Mouse (Mus musculus) hindlimb bud, embryonic 11.5 days (tissue): ENCODE data around the gene Klhl3.
"Not testable (repeated sequence)": the region's sequence is repeated elsewhere in the genome, so short reads cannot be mapped to it uniquely, and the experiment has no call there.

Source experiments
- DNase-seq: peaks from one replicate; pipeline ENCODE4 v3.0.0-alpha.2; 2012; ENCODE audit warnings: low read depth, low spot score; ENCODE audit errors: extremely low spot score

Gene Klhl3

DNA sequence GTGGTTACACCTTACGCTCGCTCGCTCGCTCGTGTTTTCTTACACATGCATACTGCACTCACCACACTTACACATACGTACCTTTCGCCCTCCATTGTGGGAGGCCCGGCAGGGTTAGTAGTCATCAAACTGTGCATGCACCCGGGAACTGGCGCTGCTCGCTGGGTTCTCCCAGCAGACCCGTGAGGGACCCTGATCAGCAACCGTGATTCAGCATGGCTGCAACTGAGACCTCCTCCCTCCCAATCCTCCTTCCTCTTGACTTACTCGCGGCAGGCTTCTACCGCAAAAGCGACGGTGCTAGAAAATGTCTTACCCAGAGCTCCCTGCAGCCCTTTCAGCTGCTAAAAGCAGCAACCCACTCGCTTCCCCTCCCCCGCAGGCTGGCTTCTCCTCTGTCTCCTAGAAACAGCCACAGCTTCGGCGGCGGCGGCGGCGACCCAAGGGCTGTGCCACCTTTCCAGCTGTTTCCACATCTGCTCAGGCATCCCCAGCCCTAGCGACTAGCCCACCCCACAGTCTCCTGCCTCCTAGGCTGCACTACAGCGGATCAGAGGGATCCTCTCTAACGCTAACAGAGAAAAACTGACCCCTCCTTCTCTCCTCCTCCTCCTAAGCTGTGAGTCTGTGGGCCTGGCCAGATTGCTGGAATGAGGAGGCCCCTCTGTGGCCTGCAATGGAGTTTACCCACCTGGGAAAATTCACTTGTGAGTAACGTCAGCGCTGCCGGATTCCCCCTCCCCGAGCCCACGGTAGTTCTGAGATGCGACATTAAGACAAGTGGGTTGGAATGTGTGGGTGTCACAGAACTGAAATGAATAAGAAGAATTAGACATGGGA lies at the start of gene Klhl3:
Gene Klhl3, minus strand, starts transcription at position 532 of the 840 bp plus-strand sequence.
- no peak for DNase-seq

GRCm38 (mm10) chr13:58160761-58161160 lies 47.4 kb upstream of the Klhl3 start:
- DNase-seq, result no peak

DNA sequence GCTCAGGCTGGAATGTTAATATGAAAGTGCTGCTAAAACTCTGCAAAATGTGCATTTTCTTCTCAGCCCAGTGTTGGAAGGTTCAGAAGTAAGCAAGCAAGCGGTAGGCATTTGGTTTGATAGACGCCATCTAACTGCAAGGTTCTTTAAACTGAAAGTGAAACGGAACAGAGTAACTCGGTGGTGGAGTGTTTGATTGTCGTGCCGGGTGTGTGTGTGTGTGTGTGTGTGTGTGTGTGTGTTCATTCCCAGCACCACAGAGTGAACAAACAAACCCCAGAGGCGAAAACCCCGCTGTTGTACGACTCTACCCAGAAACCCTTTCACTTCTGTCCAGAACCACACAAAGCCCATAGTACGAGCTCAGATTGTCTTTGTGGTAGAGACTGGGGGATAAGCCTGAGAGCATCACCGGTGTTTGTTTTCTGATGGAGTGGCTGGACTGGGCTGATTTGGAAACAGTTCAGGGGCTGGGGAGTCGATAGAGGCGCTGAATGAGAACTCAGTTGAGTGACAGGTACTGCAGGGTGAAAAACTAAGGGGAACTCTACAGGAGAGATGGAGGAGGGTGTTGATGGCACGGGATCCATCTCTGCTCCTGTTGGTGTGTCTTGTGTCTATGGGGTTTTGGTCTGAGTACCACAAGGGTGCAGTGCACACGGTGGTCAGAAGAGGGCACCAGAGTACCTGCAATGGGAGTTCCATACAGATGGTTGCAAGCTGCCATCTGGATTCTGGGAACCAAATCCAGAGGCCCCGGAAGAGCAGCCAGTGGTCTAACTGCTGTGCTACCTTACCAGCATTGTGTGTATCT lies 44.9 kb upstream of the Klhl3 start:
- DNase-seq, result peak; percentile 91

GRCm38 (mm10) chr13:58157447-58158098 lies 44.2 kb upstream of the Klhl3 start, which contains the start of gene Idnk:
Gene Idnk (plus strand): TSS chr13:58157649.
- peak; percentile 44 for DNase-seq

- DNase-seq, result no peak
Observed at GRCm38 (mm10) chr13:58157036-58157435, 43.6 kb upstream of the Klhl3 start.

- no peak for DNase-seq
Observed at GRCm38 (mm10) chr13:58156031-58156430, 42.6 kb upstream of the Klhl3 start.

DNA sequence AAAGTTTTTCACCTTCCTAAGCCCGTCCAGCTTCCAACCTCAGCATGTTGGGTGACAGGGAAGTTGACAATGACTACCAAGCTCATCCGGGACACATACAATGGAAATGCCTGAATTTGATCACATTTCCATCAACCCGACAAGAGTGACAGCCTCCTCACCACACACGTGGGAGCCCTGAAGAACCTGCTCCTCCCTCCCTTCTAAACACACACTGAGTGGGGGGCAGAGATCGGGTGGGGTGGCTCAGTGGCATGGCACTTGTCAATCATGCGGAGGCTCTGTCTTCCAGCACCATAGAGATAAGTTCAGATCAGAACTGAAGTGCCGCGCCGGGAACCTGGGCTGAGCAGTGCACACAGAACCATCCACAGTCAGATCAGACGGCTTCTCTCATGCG lies 37.0 kb upstream of the Klhl3 start:
- DNase-seq, result no peak

- no peak for DNase-seq
Observed at GRCm38 (mm10) chr13:58149629-58150028, 36.2 kb upstream of the Klhl3 start.

DNA sequence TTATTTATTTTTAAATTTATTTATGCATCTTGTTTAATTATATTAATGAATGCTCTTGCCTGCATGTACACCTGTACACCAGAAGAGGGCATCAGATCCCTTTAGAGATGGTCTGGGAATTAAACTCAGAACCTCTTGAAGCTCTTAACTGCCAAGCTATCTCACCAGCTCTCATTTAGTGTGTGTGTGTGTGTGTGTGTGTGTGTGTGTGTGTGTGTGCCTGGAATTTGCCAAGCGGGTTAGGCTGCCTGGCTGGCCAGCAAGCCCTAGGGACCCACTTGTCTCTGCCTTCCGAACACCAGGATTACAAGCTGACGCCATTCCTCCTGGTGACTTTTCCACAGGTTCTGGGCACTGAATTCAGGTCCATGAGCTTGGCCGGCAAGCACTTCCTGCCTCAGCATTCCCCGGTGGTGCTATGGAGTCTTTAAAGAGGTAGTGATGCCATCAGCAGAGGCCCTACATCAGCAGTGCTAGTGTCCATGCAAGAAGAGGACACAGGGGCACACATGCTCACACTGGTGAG lies 35.7 kb upstream of the Klhl3 start:
- no peak for DNase-seq

- DNase-seq, result peak; percentile 87
Observed at GRCm38 (mm10) chr13:58148256-58148831, 35.0 kb upstream of the Klhl3 start.

DNA sequence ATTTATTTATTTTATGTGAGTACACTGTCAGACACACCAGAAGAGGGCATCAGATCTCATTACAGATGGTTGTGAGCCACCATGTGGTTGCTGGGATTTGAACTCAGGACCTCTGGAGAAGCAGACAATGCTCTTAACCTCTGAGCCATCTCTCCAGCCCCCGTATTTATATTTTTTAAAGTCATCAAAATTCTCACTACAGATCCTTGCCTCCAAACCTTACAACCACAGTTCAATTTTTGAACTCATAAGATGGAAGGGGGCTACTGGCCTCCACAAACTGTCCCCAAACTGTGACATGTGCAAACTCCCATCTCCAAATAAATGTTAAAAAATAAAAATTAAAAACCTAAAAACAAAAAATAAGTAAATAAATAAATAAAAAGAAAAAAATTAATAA lies 34.4 kb upstream of the Klhl3 start:
- DNase-seq, result no peak

DNA sequence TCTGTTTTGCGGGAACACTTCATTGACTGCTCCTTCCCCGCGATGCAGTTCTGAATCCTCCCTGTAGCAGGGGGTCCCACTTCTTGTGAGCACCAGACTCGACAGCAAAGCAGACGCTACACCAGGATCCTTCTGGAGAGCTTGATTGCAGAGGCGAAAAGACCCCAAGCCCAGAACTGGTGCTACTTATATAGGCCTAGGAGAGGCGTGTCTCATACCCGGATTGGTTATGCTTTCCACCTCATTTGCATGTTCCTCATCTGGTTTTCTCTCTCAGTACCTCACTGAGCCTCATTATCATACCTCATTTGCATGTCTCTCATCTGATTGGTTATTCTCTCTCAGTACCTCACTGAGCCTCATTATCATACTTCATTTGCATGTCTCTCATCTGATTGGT lies 33.2 kb upstream of the Klhl3 start:
- not testable (repeated sequence) for DNase-seq

DNA sequence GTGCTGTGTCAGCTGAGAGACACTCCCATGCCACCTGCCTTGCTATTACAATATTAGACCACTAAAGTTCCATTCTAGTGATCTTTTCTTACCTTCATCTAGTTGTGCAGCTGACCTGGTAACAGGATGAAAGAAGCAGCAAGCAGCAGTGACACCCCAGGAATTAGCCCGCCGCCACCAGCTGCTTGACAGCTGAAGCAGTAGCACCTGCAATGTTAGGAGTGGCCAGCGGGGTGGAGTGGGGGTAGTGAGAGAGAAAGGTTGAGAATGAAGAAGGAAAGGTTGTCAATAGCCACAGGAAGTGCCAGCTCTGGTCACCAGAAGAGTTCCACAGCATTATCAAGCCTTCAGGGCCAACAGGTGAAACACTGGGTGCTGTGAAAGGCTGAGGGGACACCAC lies 18.3 kb upstream of the Klhl3 start:
- DNase-seq, result no peak

DNA sequence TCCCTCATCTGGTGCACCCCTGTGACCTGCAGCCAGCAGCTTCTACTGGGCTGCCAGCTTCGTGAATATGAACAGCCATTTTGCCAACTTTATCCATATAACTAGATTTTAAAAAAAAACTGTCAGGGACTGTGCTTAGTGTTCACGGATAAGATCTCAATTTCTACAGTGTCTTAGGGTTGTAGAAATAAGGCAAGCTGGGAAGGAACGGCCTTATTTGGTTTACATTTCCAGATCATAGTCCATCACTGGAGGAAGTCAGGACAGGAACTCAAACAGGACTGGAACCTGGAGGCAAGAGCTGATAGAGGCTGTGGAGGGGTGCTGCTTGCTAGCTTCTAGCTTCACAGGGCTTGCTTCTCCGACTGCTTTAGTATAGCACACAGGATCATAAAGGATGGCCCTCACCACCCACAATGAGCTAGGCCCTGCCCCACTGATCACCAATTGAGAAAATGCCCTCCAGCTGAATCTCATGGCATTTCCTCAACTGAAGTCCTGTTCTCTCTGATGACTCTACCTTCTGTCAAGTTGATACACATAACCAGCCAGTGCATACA lies 16.4 kb upstream of the Klhl3 start:
- no peak for DNase-seq

GRCm38 (mm10) chr13:58128768-58129671 lies 15.6 kb upstream of the Klhl3 start:
- no peak for DNase-seq

DNA sequence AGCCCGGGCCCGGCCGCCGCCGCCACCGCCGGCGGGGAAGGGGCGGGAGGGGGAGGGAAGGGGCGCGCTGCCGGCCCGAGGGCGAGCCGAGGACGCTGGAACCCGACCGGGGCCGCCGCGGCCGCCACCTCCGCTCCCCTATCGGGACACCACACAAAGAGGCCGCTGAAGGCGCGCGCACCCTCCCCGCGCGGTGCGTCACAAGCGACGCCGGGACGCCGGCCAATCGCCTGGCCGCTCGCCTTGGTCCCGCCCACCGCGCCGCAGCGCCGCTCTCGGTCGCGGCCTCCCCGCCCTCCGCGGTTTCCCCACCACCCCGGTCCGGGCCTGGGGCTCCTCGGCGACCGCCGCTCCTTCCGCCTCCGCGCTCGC lies 15.0 kb upstream of the Klhl3 start, which contains the start of gene Hnrnpa0:
Gene Hnrnpa0, minus strand, starts transcription at position 161 of the 372 bp plus-strand sequence.
- DNase-seq, result no peak

DNA sequence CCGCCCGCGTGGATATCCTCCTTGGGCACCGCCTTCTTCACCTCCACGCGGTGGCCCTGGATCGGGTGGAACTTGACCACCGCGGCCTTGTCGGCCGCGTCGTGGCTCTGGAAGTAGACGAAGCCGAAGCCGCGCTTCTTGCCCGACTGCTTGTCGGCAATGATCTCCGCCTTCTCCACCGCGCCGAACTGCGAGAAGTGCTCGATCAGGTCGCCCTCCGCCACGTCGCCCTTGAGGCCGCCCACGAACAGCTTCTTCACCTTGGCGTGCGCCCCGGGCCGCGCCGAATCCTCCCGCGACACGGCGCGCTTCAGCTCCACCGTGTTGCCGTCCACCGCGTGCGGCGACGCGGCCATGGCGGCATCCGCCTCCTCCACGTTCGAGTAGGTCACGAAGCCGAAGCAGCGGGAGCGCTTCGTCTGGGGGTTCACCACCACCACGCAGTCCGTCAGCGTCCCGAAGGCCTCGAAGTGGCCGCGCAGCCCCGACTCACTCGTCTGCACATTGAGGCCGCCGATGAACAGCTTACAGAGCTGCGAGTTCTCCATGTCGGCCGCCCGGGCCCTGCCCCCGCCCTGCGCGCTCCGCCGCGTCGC lies 14.5 kb upstream of the Klhl3 start:
- no peak for DNase-seq

DNA sequence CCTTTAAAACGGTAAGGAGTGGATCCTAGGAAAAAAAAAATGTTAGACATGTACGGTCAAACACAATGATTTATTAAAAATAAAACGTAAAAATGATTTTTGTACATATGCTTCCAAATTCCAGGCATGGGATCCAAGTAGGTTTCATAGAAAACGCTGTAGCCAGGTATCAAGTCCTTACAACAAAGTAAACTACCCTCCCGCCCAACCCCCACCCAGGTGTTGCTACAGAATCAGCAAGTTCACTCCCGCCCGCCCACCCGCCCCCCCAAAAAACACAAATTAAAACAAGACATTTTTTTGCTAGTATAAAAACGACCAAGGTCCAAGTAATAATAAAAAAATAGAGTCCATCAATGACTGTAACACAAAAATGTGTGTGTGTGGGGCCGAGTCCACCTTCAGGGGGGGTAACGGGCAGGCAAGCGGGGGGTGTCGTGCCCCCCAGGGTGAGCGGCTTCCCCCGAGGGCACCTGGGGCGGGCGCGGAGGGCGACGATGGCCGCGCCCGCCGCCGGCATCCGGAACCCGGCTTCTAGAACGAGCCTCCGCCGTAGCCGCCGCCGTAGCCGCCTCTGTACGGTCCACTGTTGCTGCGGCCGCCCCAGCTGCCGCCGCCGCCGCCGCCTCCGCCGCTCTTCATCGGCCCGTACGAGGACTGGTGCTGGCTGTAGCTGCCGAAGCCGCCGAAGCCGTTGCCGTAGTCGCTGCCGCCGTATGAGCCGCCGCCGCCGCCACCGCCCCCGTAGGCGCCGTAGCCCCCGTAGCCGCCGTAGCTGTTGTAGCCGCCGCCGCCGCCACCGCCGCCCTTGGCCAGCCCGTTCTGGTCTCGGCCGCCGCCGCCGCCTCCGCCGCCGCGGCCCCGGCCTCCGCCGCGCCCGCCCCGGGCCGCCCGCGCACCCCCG lies 13.7 kb upstream of the Klhl3 start:
- no peak for DNase-seq
